Mouse (Mus musculus) embryonic facial prominence, embryonic 13.5 days (tissue): ENCODE measurements at regions not wholly inside any gene's neighbourhood (a gene's known extent, or its start where the extent isn't known, plus 50 kb on each side); places are given as distances from the start of the nearest gene placed in this dataset.

Experiments used
- ATAC-seq: fragments of 200-750 bp; cut with Nextera tagmentation; 2 replicates; pipeline ENCODE4 v1.8.0; 2017; ENCODE audit warnings: low read depth; ENCODE audit not compliant: insufficient number of reproducible peaks, insufficient read depth, low FRiP score, low TSS enrichment
- H3K27ac ChIP-seq: fragments of 300-500 bp; sonication (generic); 2 replicates; pipeline ENCODE4 v1.5.1; 2015; ENCODE audit warnings: moderate library complexity, mild to moderate bottlenecking, inconsistent platforms
- H3K27me3 ChIP-seq: fragments of 300-500 bp; sonication (generic); 2 replicates; pipeline ENCODE4 v1.6.1; 2015; ENCODE audit warnings: mild to moderate bottlenecking, inconsistent platforms
- H3K36me3 ChIP-seq: fragments of 300-500 bp; sonication (generic); 2 replicates; pipeline ENCODE4 v1.6.1; 2015; ENCODE audit warnings: mild to moderate bottlenecking, inconsistent platforms
- H3K4me1 ChIP-seq: fragments of 300-500 bp; sonication (generic); 2 replicates; pipeline ENCODE4 v1.6.1; 2015; ENCODE audit warnings: inconsistent platforms
- H3K4me2 ChIP-seq: fragments of 300-500 bp; sonication (generic); 2 replicates; pipeline ENCODE4 v1.6.1; 2015; ENCODE audit warnings: moderate library complexity, mild to moderate bottlenecking, inconsistent platforms
- H3K4me3 ChIP-seq: fragments of 300-500 bp; sonication (generic); 2 replicates; pipeline ENCODE4 v1.5.1; 2015; ENCODE audit warnings: mild to moderate bottlenecking, inconsistent platforms
- H3K9ac ChIP-seq: fragments of 300-500 bp; sonication (generic); 2 replicates; pipeline ENCODE4 v1.6.1; 2015; ENCODE audit warnings: mild to moderate bottlenecking, inconsistent platforms
- H3K9me3 ChIP-seq: fragments of 300-500 bp; sonication (generic); 2 replicates; pipeline ENCODE4 v1.6.1; 2016; ENCODE audit warnings: inconsistent platforms
- WGBS: fragments of 180-500 bp; shearing (Covaris S2); methylation state at CpG from one replicate; pipeline ENCODE4 v1.1.7; 2015; ENCODE audit warnings: mixed read lengths; 5-methylcytosine and 5-hydroxymethylcytosine counted together

GRCm38 (mm10) chr14:102491205-102491604 is 491.2 kb downstream of the Kctd12 start:
- WGBS: 89% methylated on average over 1 of the region's 1 CpGs
- Histone ChIP-seq H3K4me2 (no peak overlapping the region), H3K36me3 (no peaks in the 10 kb centered on the region), H3K9me3 (no peaks in the 10 kb centered on the region), H3K4me3 (no peak overlapping the region), H3K27ac (no peak overlapping the region), H3K9ac (no peak overlapping the region), H3K4me1 (no peaks in the 10 kb centered on the region), H3K27me3 (no peaks in the 10 kb centered on the region)
- no peak for ATAC-seq

GRCm38 (mm10) chr14:102477162-102477561 is 505.3 kb downstream of the Kctd12 start:
- WGBS: 82% methylated on average over 2 of the region's 2 CpGs
- ATAC-seq: no peak

GRCm38 (mm10) chr14:102469326-102469725 is 513.1 kb downstream of the Kctd12 start:
- Histone ChIP-seq H3K9me3 (no peaks in the 10 kb centered on the region), H3K36me3 (no peaks in the 10 kb centered on the region), H3K4me2 (no peak overlapping the region), H3K4me1 (no peaks in the 10 kb centered on the region), H3K9ac (no peak overlapping the region), H3K4me3 (no peak overlapping the region), H3K27ac (no peak overlapping the region), H3K27me3 (peaks cover 3% of the 10 kb centered on the region; the same call in 1 of the 2 replicates)
- WGBS: 44% methylated on average over 4 of the region's 4 CpGs
- no peak for ATAC-seq

More at GRCm38 (mm10) chr14:102477162-102477561, 505.3 kb downstream of the Kctd12 start:
- Histone ChIP-seq H3K9me3 (no peaks in the 10 kb centered on the region), H3K27ac (no peak overlapping the region), H3K36me3 (no peaks in the 10 kb centered on the region), H3K4me3 (no peak overlapping the region), H3K4me1 (no peaks in the 10 kb centered on the region), H3K4me2 (no peak overlapping the region), H3K9ac (no peak overlapping the region), H3K27me3 (no peaks in the 10 kb centered on the region)

- Histone ChIP-seq H3K27ac (no peak overlapping the region), H3K4me1 (no peaks in the 10 kb centered on the region), H3K9ac (no peak overlapping the region), H3K4me2 (no peak overlapping the region), H3K27me3 (no peaks in the 10 kb centered on the region), H3K4me3 (no peak overlapping the region), H3K36me3 (no peaks in the 10 kb centered on the region), H3K9me3 (no peaks in the 10 kb centered on the region)
- 36% methylated on average over 1 of the region's 1 CpGs for WGBS
- ATAC-seq: no peak
Measured at GRCm38 (mm10) chr14:102461001-102461400, 521.4 kb downstream of the Kctd12 start.

- Histone ChIP-seq H3K9ac (no peak overlapping the region), H3K4me3 (no peak overlapping the region), H3K4me2 (no peak overlapping the region), H3K36me3 (no peaks in the 10 kb centered on the region), H3K9me3 (no peaks in the 10 kb centered on the region), H3K4me1 (no peaks in the 10 kb centered on the region), H3K27ac (no peak overlapping the region), H3K27me3 (no peaks in the 10 kb centered on the region)
- no peak for ATAC-seq
- 79% methylated on average over 2 of the region's 2 CpGs for WGBS
Measured at GRCm38 (mm10) chr14:102439738-102440137, 542.7 kb downstream of the Kctd12 start.

GRCm38 (mm10) chr14:102403397-102404115 is 578.9 kb downstream of the Kctd12 start:
- peaks cover 7% of the 10 kb centered on the region; the same call in 1 of the 2 replicates for H3K27me3 ChIP-seq
- ATAC-seq: peak; percentile 76
- H3K4me2 ChIP-seq: no peak overlapping the region; the same call in 1 of the 2 replicates
- WGBS: 23% methylated on average over 4 of the region's 4 CpGs
- H3K27ac ChIP-seq: peak overlapping the region; percentile 72; the same call in 1 of the 2 replicates
- H3K9me3 ChIP-seq: no peaks in the 10 kb centered on the region
- H3K36me3 ChIP-seq: no peaks in the 10 kb centered on the region
- H3K9ac ChIP-seq: no peak overlapping the region
- H3K4me1 ChIP-seq: peaks cover 14% of the 10 kb centered on the region
- no peak overlapping the region for H3K4me3 ChIP-seq

GRCm38 (mm10) chr14:102402061-102402689 is 580.3 kb downstream of the Kctd12 start:
- no peak for ATAC-seq
- H3K36me3 ChIP-seq: no peaks in the 10 kb centered on the region
- H3K4me2 ChIP-seq: no peak overlapping the region
- 28% methylated on average over 4 of the region's 4 CpGs for WGBS
- peaks cover 12% of the 10 kb centered on the region for H3K4me1 ChIP-seq
- no peak overlapping the region for H3K27ac ChIP-seq
- no peak overlapping the region for H3K9ac ChIP-seq
- no peak overlapping the region for H3K4me3 ChIP-seq
- peaks cover 7% of the 10 kb centered on the region; the same call in 1 of the 2 replicates for H3K27me3 ChIP-seq
- no peaks in the 10 kb centered on the region for H3K9me3 ChIP-seq

GRCm38 (mm10) chr14:102396036-102396734 is 586.3 kb downstream of the Kctd12 start:
- no peak overlapping the region for H3K4me3 ChIP-seq
- H3K27me3 ChIP-seq: peaks cover 11% of the 10 kb centered on the region; the same call in 1 of the 2 replicates

GRCm38 (mm10) chr14:102392351-102392750 is 590.1 kb downstream of the Kctd12 start:
- WGBS: 84% methylated on average over 3 of the region's 3 CpGs

More at GRCm38 (mm10) chr14:102396036-102396734, 586.3 kb downstream of the Kctd12 start:
- 83% methylated on average over 7 of the region's 7 CpGs for WGBS
- no peak overlapping the region for H3K9ac ChIP-seq
- no peak for ATAC-seq
- no peaks in the 10 kb centered on the region for H3K9me3 ChIP-seq
- no peaks in the 10 kb centered on the region for H3K4me1 ChIP-seq
- no peaks in the 10 kb centered on the region for H3K36me3 ChIP-seq
- no peak overlapping the region for H3K4me2 ChIP-seq
- no peak overlapping the region for H3K27ac ChIP-seq

GRCm38 (mm10) chr14:102372994-102373567 is 609.4 kb downstream of the Kctd12 start:
- Histone ChIP-seq H3K27me3 (no peaks in the 10 kb centered on the region), H3K4me2 (no peak overlapping the region), H3K4me1 (no peaks in the 10 kb centered on the region), H3K9ac (no peak overlapping the region), H3K9me3 (no peaks in the 10 kb centered on the region), H3K4me3 (no peak overlapping the region), H3K36me3 (no peaks in the 10 kb centered on the region), H3K27ac (no peak overlapping the region)
- ATAC-seq: no peak
- 77% methylated on average over 5 of the region's 5 CpGs for WGBS

More at GRCm38 (mm10) chr14:102392351-102392750, 590.1 kb downstream of the Kctd12 start:
- no peak overlapping the region for H3K4me3 ChIP-seq
- no peak overlapping the region for H3K9ac ChIP-seq
- 0 out of 2 replicates have a peak, but pooled peaks cover 4% of the 10 kb centered on the region for H3K27me3 ChIP-seq
- H3K27ac ChIP-seq: no peak overlapping the region
- H3K4me1 ChIP-seq: no peaks in the 10 kb centered on the region
- no peak overlapping the region for H3K4me2 ChIP-seq
- no peaks in the 10 kb centered on the region for H3K9me3 ChIP-seq
- H3K36me3 ChIP-seq: no peaks in the 10 kb centered on the region
- ATAC-seq: no peak

GRCm38 (mm10) chr14:102361589-102361988 is 620.8 kb downstream of the Kctd12 start:
- ATAC-seq: no peak
- Histone ChIP-seq H3K36me3 (no peaks in the 10 kb centered on the region), H3K9ac (no peak overlapping the region), H3K9me3 (no peaks in the 10 kb centered on the region), H3K27ac (no peak overlapping the region), H3K4me3 (no peak overlapping the region), H3K27me3 (no peaks in the 10 kb centered on the region), H3K4me2 (no peak overlapping the region), H3K4me1 (peaks cover 4% of the 10 kb centered on the region)
- 78% methylated on average over 2 of the region's 2 CpGs for WGBS
